Mouse (Mus musculus): Measurements from ENCODE around the gene Hpd. TPM values are rescaled to one million over a fixed set of nuclear protein-coding genes. Genes with fewer than 3 reads are reported as not detected.
A peak's percentile ranks its signal among the peaks of the same experiment; 100 is the strongest.
"Not testable (repeated sequence)": the region's sequence is repeated elsewhere in the genome, so short reads cannot be mapped to it uniquely, and the experiment has no call there.

Gene Hpd
- not detected for total RNA-seq (2021)
- long read RNA-seq, experiment 1, result 0 reads
- long read RNA-seq, experiment 2, result 0 reads

- DNase-seq (ENCODE audit: low spot score in 2 of 2), result no peak
- intact Hi-C loops (cut with DNase I), result no loop called here
Measured at GRCm38 (mm10) chr5:123182651-123183050, at the start of gene Hpd. TSS of gene Hpd (minus strand) at chr5:123182727.

DNA sequence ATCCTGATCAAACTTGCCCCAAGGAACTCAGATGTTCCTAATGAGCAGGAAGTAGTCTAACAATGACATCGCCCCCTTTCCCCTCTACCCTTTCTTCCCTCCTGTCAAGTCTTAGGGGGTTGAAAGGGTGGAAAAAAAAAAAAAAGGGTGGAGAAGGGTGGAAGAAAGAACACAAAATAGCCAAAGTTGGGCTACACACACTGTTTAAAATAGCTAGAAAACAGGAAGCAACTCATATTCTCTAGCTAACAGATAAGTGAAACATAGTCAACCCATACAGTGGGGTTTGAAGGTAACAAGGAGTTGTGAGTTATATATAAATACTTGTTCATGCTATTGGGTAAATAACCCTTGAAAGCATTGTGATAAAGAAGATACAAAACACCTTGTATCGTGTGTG, 49.7 kb upstream of the Hpd start:
- intact Hi-C loops (cut with DNase I), result no loop called here
- DNase-seq (ENCODE audit: low spot score in 2 of 2), result no peak

DNA sequence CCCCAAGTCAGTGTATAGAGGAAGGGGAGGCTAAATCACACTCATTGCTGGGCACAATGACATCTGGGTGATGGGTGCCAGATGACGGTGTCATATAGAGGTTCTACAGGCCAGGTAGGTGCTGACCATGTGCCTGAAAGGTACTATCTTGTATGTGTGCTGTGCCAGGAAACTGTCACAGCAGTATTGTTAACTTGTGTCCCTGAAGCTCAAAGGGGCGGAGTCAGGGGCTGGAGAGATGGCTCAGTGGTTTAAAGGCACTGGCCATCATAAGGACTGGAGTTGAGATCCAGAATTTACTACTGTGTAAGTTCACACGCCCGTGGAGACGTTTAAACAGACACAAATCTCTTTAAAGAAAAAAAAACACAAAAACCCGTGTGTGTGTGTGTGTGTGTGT, 46.8 kb upstream of the Hpd start:
- intact Hi-C loops (cut with DNase I), result no loop called here
- DNase-seq (ENCODE audit: low spot score in 2 of 2), result no peak

DNA sequence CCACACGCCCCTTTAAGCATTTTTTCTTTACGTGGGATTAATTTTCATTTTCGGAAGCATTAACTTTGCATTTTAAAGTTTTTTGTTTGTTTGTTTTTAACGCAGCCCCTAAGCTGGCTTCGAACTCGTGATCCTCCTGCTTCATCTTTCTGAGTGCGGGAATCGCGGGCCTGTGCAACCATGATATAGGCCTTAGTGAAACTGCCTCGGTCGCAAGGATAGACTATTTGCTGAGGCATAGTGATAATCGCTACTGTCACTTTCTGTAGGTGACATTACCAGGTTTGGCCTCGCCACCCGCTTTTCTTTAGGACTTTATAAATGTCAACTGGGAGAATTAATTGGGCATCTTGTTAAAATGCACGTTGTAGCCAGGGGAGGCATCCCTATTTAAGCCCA, 46.0 kb upstream of the Hpd start:
- intact Hi-C loops (cut with DNase I), result no loop called here
- DNase-seq (ENCODE audit: low spot score in 2 of 2), result no peak

DNA sequence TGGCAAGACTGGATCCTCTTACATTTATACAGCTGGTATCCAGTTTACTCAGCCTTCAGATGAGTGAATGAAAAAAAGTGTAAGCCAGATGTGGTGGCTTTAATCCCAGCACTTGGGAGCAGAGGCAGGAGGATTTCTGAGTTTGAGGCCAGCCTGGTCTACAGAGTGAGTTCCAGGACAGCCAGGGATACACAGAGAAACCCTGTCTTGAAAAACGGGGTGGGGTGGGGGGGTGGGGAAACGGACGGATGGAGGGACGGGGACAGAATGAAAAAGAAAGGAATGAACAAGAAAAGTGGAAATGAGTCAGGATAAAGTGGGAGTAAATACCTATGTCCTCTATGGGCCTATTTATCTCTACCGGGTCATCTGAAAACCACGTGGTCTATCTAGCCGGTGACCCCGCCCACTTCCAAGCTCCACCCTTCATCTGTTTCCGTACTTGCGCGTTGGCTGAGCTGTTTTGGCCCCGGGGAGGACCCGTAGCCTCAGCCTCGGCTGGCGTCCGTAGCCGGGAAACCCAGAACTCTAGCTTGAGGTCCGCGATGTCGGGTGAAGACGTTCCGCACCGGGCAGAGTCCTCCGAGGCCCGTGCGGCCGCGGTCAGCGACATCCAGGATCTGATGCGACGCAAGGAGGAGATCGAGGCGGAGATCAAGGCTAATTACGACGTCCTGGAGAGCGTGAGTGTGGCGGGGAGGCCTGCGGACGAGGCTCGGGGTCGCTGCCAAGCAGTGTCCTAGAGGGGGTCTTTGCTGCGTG, 45.4 kb upstream of the Hpd start:
- DNase-seq (ENCODE audit: low spot score in 2 of 2), result peak; percentile 97
- intact Hi-C loops (cut with DNase I), result no loop called here

- DNase-seq (ENCODE audit: low spot score in 2 of 2), result no peak
- intact Hi-C loops (cut with DNase I), result no loop called here
Measured at GRCm38 (mm10) chr5:123226851-123227250, 44.3 kb upstream of the Hpd start.

- DNase-seq (ENCODE audit: low spot score in 2 of 2); intact Hi-C loops (cut with DNase I): not testable (repeated sequence)
Measured at GRCm38 (mm10) chr5:123223861-123224260, 41.3 kb upstream of the Hpd start.

DNA sequence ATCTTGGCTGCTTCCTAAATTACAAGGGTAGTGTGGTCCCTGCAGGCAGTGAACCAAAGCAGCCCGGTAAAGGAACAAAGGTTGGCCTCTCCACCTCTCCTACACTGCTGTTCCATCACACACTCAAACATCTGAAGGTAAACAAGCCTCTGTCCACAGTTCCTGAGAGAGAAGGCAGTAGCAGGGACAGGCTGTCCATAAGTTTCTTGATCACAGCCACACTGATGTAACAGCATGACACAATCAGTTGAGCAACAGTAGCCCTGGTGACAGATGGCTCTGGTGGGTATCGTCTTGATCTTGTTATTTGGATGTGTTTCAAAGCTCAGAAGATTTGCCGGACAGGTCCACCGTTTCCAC, 40.5 kb upstream of the Hpd start:
- intact Hi-C loops (cut with DNase I), result no loop called here
- no peak for DNase-seq (ENCODE audit: low spot score in 2 of 2)

DNA sequence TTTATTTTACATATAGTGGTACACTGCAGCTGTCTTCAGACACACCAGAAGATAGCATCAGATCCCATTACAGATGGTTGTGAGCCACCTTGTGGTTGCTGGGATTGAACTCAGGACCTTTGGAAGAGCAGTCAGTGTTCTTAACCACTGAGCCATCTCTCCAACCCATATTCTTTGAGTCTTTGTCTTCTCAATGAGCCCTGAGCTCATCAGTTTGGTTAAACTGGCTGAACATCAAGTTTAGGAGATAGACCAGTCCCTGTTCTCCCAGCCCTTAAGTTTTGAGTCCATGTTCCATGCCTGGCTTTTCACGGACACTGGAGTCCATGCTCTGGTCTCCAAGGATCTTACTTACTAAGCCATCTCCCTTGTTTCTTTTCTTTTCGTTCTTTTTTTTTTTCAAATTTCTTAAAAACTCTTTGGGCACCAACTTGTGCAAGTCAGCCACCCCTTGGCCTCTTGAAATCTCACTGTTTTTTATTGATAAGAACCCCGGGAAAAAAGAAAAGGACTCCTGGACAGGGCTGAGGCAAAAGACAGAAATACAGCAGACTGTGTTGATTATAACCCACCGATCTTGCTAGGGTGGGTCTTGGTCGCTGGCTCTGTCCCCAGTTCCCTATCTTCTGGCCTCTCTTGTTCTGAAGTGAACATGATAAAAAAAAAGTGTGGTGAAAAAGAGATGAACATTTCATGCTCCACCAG, 40.0 kb upstream of the Hpd start:
- intact Hi-C loops (cut with DNase I); DNase-seq (ENCODE audit: low spot score in 2 of 2): not testable (repeated sequence)

GRCm38 (mm10) chr5:123203591-123203990, 21.1 kb upstream of the Hpd start:
- intact Hi-C loops (cut with DNase I); DNase-seq (ENCODE audit: low spot score in 2 of 2): not testable (repeated sequence)

GRCm38 (mm10) chr5:123202771-123203170, 20.2 kb upstream of the Hpd start:
- intact Hi-C loops (cut with DNase I); DNase-seq (ENCODE audit: low spot score in 2 of 2): not testable (repeated sequence)

DNA sequence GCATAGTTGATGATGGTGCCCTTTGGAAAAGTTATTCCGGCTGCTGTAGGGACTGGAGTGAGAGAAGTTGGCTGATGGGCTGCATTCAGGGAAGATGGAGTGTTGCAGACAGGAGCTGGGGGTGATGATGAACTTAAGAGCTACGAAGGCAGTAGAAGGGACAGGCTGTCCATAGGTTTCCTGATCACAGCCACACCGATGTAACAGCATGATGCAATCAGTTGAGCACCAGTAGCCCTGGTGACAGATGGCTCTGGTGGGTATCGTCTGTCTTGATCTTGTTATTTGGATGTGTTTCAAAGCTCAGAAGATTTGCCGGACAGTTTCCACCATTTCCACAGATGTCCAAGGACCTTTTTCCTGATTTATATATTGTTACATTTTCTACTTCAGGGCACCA, 19.5 kb upstream of the Hpd start:
- no peak for DNase-seq (ENCODE audit: low spot score in 2 of 2)
- intact Hi-C loops (cut with DNase I), result no loop called here

DNA sequence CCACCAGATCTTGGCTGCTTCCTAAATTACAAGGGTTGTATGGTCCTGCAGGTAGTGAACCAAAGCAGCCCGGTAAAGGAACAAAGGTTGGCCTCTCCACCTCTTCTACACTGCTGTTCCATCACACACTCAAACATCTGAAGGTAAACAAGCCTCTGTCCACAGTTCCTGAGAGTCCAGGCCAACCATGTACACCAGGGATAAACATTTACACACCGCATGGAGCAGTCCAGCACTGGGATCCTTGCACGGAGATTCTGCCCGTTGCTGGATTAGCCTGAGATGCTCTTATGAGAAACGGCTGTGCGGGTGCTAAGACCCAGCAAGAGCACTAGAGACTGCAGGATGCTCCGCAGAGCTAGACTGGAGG, 19.0 kb upstream of the Hpd start:
- intact Hi-C loops (cut with DNase I), result no loop called here

DNA sequence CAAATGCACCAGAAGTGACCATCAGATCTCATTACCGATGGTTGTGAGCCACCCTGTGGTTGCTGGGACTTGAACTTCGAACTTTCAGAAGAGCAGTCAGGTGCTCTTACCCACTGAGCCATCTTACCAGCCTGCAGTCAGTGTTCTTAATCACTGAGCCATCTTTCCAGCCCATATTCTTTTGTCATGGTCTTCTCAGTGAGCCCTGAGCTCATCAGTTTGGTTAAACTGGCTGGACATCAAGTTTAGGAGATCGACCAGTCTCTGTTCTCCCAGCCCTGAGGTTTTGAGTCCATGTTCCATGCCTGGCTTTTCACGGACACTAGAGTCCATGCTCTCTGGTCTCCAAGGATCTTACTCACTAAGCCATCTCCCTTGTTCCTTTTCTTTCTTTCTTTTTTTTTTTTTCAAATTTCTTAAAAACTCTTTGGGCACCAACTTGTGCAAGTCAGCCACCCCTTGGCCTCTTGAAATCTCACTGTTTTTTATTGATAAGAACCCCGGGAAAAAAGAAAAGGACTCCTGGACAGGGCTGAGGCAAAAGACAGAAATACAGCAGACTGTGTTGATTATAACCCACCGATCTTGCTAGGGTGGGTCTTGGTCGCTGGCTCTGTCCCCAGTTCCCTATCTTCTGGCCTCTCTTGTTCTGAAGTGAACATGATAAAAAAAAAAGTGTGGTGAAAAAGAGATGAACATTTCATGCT, 18.4 kb upstream of the Hpd start:
- DNase-seq (ENCODE audit: low spot score in 2 of 2); intact Hi-C loops (cut with DNase I): not testable (repeated sequence)

More for the DNA sequence above, 19.0 kb upstream of the Hpd start:
- no peak for DNase-seq (ENCODE audit: low spot score in 2 of 2)

DNA sequence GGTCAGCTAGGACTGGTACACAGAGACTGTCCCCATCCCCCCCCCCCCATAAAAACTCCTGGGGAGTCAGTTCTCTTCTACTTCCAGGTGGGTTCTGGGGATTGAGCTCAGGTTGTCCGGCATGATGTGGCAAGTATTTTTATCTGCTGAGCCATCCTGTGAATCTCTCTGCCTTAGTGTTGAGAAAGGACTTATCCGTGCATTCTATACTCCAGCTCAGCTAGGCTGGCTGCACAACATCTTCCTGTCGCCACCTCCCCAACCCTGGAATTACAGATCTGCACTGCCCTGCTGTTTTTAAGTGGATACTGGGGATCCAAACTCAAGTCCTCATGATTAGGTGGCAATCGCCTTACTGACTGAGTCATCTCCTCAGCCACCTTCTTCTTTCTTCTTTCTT, 16.0 kb upstream of the Hpd start:
- no peak for DNase-seq (ENCODE audit: low spot score in 2 of 2)
- intact Hi-C loops (cut with DNase I), result no loop called here

GRCm38 (mm10) chr5:123196746-123197145, 14.2 kb upstream of the Hpd start:
- no peak for DNase-seq (ENCODE audit: low spot score in 2 of 2)
- intact Hi-C loops (cut with DNase I), result no loop called here

- intact Hi-C loops (cut with DNase I), result no loop called here
- no peak for DNase-seq (ENCODE audit: low spot score in 2 of 2)
Measured at GRCm38 (mm10) chr5:123195500-123196000, 13.0 kb upstream of the Hpd start.

DNA sequence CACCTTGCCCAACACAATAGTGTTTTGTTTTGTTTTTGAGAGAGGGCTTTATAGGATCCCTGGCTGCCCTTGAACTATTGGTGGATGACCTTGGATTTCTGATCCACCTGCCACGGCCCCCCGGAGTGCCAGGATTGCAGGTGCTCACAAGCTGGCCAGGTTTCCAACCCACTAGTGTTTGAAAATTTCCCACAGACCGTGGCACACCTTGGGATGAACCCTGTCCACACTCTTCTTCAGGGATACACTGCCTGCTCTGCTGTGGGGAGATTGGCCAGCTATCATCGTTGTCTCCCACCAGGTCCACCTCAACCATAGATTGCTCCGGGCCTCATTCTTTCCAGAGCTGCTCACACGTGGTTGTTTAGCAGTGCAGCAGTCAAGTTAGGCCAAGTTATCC, 12.3 kb upstream of the Hpd start:
- intact Hi-C loops (cut with DNase I), result no loop called here
- no peak for DNase-seq (ENCODE audit: low spot score in 2 of 2)

DNA sequence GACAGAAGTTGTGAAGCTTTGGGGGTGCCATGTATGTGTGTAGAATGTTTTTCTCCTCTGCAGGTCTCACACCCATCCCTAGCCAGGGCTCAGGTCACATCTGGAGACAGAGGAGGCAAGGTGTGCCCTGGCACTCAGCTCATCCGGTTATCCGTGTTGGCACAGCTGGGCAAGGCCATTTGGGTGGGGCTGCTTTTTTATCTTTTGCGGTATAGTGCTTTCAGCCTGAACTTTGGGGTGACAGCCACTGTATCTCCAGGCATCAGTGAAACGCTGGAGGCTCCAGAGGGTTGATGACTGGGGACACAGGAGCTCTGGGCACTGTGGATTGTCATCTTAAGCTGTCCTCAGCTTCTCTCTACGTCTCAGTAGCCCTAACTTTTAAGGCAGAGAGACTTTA, 10.9 kb upstream of the Hpd start:
- intact Hi-C loops (cut with DNase I), result no loop called here
- DNase-seq (ENCODE audit: low spot score in 2 of 2), result no peak

DNA sequence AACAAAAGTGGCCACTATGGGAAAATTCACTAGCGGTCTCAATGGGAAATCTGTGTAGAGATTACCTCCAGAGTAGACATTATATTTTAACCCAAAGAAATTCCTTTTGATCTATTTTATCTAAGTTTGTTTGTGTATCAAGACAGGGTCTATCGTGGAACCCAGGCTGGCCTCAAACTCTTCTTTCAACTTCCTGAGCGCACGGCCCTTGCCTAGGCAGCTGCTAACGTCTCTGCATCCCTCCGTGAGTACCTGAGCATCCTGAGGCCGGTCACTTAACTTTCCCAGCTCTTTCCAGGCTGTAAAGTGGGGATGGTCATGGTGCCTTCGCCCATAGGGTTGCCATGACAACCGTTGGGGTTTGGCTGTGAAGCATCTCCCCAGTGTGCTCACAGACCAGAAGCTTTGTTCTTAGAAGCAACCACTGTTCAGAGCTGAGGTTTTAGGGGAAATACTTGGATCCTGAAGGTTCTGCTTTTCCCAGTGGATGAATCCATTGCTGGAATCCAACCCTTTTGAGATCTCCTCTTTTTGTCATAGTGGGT, 10.2 kb upstream of the Hpd start:
- DNase-seq (ENCODE audit: low spot score in 2 of 2), result no peak
- intact Hi-C loops (cut with DNase I), result no loop called here

Measured in left cerebral cortex, postnatal 14 days (tissue).